Mouse (Mus musculus) limb, embryonic 12.5 days (tissue): ENCODE data around the gene Vps52. TPM values are rescaled to one million over a fixed set of nuclear protein-coding genes. Genes with fewer than 3 reads are reported as not detected.

ENCODE experiments used
- ATAC-seq: fragments of 200-750 bp; cut with Nextera tagmentation; 2 replicates; pipeline ENCODE4 v1.8.0; 2017; ENCODE audit warnings: low read depth, moderate TSS enrichment; ENCODE audit not compliant: insufficient number of reproducible peaks, insufficient read depth, low FRiP score, low TSS enrichment
- H3K27ac ChIP-seq: fragments of 300-500 bp; sonication (generic); 2 replicates; pipeline ENCODE4 v1.5.1; 2016; ENCODE audit warnings: mild to moderate bottlenecking, moderate library complexity
- H3K27me3 ChIP-seq: fragments of 300-500 bp; sonication (generic); 2 replicates; pipeline ENCODE4 v1.6.1; 2016; ENCODE audit warnings: mild to moderate bottlenecking, moderate library complexity
- H3K36me3 ChIP-seq: fragments of 300-500 bp; sonication (generic); 2 replicates; pipeline ENCODE4 v1.6.1; 2016; ENCODE audit warnings: mild to moderate bottlenecking, moderate library complexity
- H3K4me1 ChIP-seq: fragments of 300-500 bp; sonication (generic); replicated peaks from 2 replicates; pipeline ENCODE4 v1.6.1; 2016
- H3K4me2 ChIP-seq: fragments of 300-500 bp; sonication (generic); 2 replicates; pipeline ENCODE4 v1.6.1; 2016; ENCODE audit warnings: mild to moderate bottlenecking, moderate library complexity
- H3K4me3 ChIP-seq: fragments of 300-500 bp; sonication (generic); replicated peaks from 2 replicates; pipeline ENCODE4 v1.5.1; 2016; ENCODE audit warnings: mild to moderate bottlenecking
- H3K9ac ChIP-seq: fragments of 300-500 bp; sonication (generic); replicated peaks from 2 replicates; pipeline ENCODE4 v1.6.1; 2016; ENCODE audit warnings: mild to moderate bottlenecking, moderate library complexity
- H3K9me3 ChIP-seq: fragments of 300-500 bp; sonication (generic); 2 replicates; pipeline ENCODE4 v1.6.1; 2016; ENCODE audit warnings: mild to moderate bottlenecking, moderate library complexity
- WGBS: fragments of 180-500 bp; shearing (Covaris S2); methylation state at CpG from one replicate; pipeline ENCODE4 v1.1.7; 2016; 5-methylcytosine and 5-hydroxymethylcytosine counted together
- polyA plus RNA-seq: library from polyadenylated mRNA; unstranded; fragments of >200 nt; fragmentation: Nextera tagmentation; extraction: Ambion mirVana; gene quantifications from 2 replicates; pipeline ENCODE4 v1.2.1, GENCODE M21; 2016

Vps52 gene
- polyA plus RNA-seq, 1 experiment from 2014 or later: 53.3 TPM

DNA sequence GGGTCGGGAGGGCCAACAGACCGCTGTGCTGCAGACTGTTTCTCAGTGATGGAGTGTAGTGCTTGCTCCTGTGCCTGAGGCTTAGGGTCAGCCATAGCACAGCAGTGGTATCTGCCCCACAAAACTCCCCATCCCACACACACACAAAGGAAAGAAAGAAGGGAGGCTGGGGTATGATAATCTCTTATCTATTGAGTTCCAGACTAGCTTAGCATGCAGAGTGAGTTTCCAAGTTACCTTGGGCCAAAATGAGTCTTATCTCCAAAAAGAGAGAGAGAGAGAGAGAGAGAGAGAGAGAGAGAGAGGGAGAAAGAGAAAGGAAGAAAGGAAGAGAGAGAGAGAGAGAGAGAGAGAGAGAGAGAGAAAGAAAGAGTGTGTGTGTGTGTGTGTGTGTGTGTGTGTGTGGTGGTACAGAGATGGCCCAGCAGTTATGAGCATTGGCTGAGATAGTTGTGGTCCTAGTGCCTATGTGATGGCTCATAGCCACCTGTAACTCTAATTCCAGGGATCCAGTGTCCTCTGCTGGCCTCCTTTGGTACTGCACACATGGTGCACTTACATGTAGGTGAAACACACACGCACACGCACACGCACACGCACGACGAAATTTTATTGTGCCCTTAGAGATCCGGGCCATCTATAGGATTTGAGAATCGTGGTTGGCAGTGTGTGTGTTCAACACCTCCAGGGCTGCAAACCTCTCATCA, 30.9 kb upstream of the Vps52 start:
- Histone ChIP-seq H3K9ac (no peak overlapping the region), H3K4me1 (peaks cover 14% of the 10 kb centered on the region)
- no peak for ATAC-seq

GRCm38 (mm10) chr17:33925406-33926116, 30.1 kb upstream of the Vps52 start:
- 81% methylated on average over 21 of the region's 21 CpGs for WGBS
- H3K4me2 ChIP-seq: no peak overlapping the region
- ATAC-seq: no peak
- no peaks in the 10 kb centered on the region for H3K9me3 ChIP-seq
- no peaks in the 10 kb centered on the region for H3K27me3 ChIP-seq
- H3K4me3 ChIP-seq: no peak overlapping the region
- no peak overlapping the region for H3K9ac ChIP-seq
- no peak overlapping the region for H3K27ac ChIP-seq
- H3K36me3 ChIP-seq: peaks cover 29% of the 10 kb centered on the region
- peaks cover 9% of the 10 kb centered on the region for H3K4me1 ChIP-seq

More for the DNA sequence above, 30.9 kb upstream of the Vps52 start:
- 83% methylated on average over 10 of the region's 10 CpGs for WGBS
- Histone ChIP-seq H3K4me3 (no peak overlapping the region), H3K9me3 (no peaks in the 10 kb centered on the region), H3K27me3 (no peaks in the 10 kb centered on the region), H3K27ac (no peak overlapping the region), H3K36me3 (peaks cover 29% of the 10 kb centered on the region), H3K4me2 (no peak overlapping the region)

- no peak for ATAC-seq
- peaks cover 15% of the 10 kb centered on the region for H3K4me1 ChIP-seq
- no peak overlapping the region for H3K9ac ChIP-seq
- no peak overlapping the region for H3K4me2 ChIP-seq
- no peaks in the 10 kb centered on the region for H3K27me3 ChIP-seq
- no peak overlapping the region for H3K4me3 ChIP-seq
- peaks cover 29% of the 10 kb centered on the region for H3K36me3 ChIP-seq
- H3K27ac ChIP-seq: no peak overlapping the region
- 79% methylated on average over 17 of the region's 17 CpGs for WGBS
- H3K9me3 ChIP-seq: no peaks in the 10 kb centered on the region
Observed at GRCm38 (mm10) chr17:33926207-33926932, 29.2 kb upstream of the Vps52 start.

DNA sequence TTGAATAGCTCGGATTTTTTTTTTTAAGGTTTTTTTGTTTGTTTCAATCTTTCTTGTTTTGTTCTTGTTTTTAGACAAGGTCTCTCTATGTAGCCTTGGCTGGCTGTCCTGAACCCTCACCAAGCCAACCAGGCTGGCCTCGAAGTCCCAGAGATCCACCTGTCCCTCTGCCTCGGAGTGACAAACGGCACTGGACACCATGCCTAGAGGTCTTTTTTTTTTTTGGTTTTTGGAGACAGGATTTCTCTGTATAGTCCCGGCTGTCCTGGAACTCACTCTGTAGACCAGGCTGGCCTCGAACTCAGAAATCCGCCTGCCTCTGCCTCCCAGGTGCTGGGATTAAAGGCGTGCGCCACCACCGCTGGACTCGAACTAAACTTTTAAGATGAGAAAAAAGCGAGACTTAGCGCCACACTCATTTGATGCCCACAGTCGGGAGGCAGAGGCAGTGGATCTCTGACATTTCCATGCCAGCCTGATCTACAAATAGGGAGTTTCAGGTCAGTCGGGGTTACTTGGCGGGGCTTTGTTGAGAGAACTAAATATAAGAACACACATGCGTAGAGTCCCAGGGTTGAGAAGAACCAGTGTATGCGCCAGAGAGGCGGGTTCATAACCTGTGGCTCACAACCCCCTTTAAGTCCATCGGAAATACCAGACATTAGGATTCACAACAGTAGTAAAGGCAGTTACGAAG, 27.2 kb upstream of the Vps52 start:
- WGBS: 63% methylated on average over 21 of the region's 21 CpGs
- H3K4me1 ChIP-seq: peaks cover 18% of the 10 kb centered on the region
- H3K4me2 ChIP-seq: peak overlapping the region; percentile 88
- H3K27me3 ChIP-seq: no peaks in the 10 kb centered on the region
- peaks cover 45% of the 10 kb centered on the region for H3K36me3 ChIP-seq
- no peaks in the 10 kb centered on the region for H3K9me3 ChIP-seq
- peak overlapping the region; percentile 73 for H3K4me3 ChIP-seq
- no peak for ATAC-seq
- peak overlapping the region; percentile 74 for H3K9ac ChIP-seq
- no peak overlapping the region for H3K27ac ChIP-seq

DNA sequence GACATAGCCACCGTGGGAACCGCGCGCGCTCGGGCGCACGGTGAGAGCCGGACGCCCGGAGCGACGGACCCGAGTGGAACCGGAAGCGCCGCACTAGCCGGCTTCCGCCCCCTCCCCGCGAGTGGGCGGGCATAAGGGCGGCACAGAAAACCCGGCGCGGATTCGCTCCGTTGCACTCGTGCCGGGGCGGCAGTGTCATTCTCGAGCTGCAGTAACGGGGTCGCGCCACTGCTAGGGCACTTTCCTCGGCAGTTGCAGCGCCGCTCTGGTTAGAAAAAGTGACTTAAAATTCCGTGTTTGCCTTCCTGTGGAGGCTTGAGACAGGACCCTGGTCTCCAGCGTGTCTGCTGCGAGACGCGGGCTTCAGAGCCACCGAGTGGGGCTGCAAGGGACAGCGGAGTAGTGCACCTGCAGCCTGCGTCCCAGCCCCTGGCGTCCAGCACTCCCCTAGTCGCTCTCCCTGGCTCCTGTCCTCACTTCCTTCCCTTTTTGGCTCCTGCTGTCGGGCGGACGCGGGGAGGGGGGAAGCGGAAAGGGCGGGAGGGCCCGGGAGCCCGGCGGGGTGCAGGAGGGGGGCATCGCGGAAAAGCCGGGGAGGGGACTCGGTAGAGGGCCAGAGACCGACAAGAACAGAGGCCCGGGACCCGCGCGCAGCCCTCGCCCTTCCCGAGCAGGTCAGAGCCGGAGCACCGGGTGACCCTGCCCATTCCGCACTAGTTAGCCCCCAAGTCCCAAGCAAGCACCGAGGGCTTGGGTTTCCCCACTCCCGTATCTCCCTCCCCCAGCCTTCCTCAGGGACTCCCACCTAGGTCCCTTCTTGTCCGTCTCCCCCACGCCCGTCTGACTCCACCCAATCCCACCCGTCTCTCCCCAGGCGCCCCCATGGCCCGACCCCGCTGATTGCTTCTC, 26.0 kb upstream of the Vps52 start, which contains the start of gene Rgl2:
Gene Rgl2 (plus strand): TSS at position 173 of the 909 bp plus-strand sequence.
- peaks cover 18% of the 10 kb centered on the region for H3K4me1 ChIP-seq
- peak; percentile 63 for ATAC-seq
- WGBS: under 1% methylated on average over 73 of the region's 80 CpGs
- peak within 1 kb of the TSS; percentile 74 for H3K9ac ChIP-seq
- peak within 1 kb of the TSS; percentile 73 for H3K4me3 ChIP-seq
- H3K4me2 ChIP-seq: peak within 1 kb of the TSS; percentile 88
- peak within 1 kb of the TSS; percentile 97 for H3K27ac ChIP-seq
- peaks cover 57% of the 10 kb centered on the region for H3K36me3 ChIP-seq
- H3K9me3 ChIP-seq: no peaks in the 10 kb centered on the region
- no peaks in the 10 kb centered on the region for H3K27me3 ChIP-seq

- Histone ChIP-seq H3K9ac (peak overlapping the region; percentile 74), H3K27ac (peak overlapping the region; percentile 97), H3K4me3 (peak overlapping the region; percentile 73), H3K36me3 (peaks cover 59% of the 10 kb centered on the region), H3K4me1 (peaks cover 18% of the 10 kb centered on the region), H3K9me3 (no peaks in the 10 kb centered on the region), H3K27me3 (no peaks in the 10 kb centered on the region), H3K4me2 (peak overlapping the region; percentile 88)
- ATAC-seq: no peak
- under 1% methylated on average over 45 of the region's 45 CpGs for WGBS
Observed at GRCm38 (mm10) chr17:33930280-33931158, 25.1 kb upstream of the Vps52 start.

DNA sequence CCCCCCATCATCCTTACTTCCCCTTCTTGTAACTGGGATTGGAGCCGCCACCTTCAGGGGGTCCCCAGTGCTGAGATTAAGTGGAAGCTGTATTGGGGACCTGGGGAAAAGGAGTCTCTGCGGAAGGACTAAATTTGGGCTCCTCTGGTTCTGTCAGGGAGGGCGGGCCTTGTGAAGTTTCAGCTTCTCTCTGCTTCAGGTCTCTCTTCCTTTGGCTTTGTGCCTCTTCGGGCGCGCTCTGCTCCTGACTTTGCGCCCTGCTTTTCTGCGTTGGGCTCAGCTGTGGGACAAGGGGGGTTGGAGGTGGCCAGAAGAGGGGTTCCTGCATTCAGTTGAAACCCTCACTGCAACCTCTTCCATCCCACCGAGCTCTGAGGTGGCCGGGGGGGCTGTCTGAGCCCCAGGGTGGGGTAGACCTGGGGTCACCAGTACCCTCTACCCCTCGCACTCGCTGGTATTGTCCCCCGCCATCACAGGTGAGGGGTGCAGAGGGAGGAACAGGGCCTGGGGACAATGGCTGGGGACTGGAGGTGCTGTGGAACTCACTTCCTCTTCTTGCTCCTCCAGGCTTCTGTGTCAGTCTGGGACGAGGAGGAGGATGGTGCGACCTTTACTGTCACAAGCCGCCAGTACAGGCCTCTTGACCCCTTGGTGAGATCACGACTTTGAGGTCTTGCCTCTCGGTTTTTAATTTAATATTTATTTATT, 24.3 kb upstream of the Vps52 start:
- 31% methylated on average over 18 of the region's 18 CpGs for WGBS
- ATAC-seq: no peak
- H3K36me3 ChIP-seq: peaks cover 59% of the 10 kb centered on the region

GRCm38 (mm10) chr17:33931947-33932346, 23.7 kb upstream of the Vps52 start:
- no peaks in the 10 kb centered on the region for H3K27me3 ChIP-seq
- peaks cover 18% of the 10 kb centered on the region for H3K4me1 ChIP-seq
- H3K27ac ChIP-seq: no peak overlapping the region
- 0 out of 2 replicates have a peak overlapping the region, but pooled peaks have one; percentile 88 for H3K4me2 ChIP-seq
- no peak overlapping the region for H3K4me3 ChIP-seq
- peaks cover 58% of the 10 kb centered on the region for H3K36me3 ChIP-seq
- ATAC-seq: no peak
- 89% methylated on average over 11 of the region's 11 CpGs for WGBS
- H3K9ac ChIP-seq: no peak overlapping the region
- no peaks in the 10 kb centered on the region for H3K9me3 ChIP-seq

More for the DNA sequence above, 24.3 kb upstream of the Vps52 start:
- H3K4me3 ChIP-seq: peak overlapping the region; percentile 73
- H3K27ac ChIP-seq: 0 out of 2 replicates have a peak overlapping the region, but pooled peaks have one; percentile 17
- no peaks in the 10 kb centered on the region for H3K27me3 ChIP-seq
- H3K4me2 ChIP-seq: peak overlapping the region; percentile 88
- peak overlapping the region; percentile 74; the same call in 1 of the 2 replicates for H3K9ac ChIP-seq
- no peaks in the 10 kb centered on the region for H3K9me3 ChIP-seq
- H3K4me1 ChIP-seq: peaks cover 18% of the 10 kb centered on the region

DNA sequence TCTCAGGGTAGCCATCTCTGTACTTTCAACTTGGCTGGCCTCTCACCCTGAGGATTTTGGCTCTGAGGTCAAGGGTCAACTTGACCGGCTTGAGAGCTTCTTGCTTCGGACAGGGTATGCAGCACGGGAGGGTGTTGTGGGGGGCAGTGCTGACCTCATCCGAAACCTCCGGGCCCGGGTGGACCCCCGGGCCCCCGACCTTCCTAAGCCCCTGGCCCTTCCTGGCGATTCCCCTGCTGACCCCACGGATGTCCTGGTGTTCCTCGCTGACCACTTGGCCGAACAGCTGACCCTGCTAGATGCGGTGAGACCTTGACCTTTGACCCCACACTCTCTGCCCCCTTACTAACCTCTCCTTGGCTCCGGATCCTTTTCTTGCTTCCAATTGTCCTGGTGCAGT, 23.2 kb upstream of the Vps52 start:
- H3K27ac ChIP-seq: no peak overlapping the region
- no peak overlapping the region for H3K4me3 ChIP-seq
- peaks cover 18% of the 10 kb centered on the region for H3K4me1 ChIP-seq
- no peak overlapping the region for H3K9ac ChIP-seq
- ATAC-seq: no peak
- H3K4me2 ChIP-seq: no peak overlapping the region
- no peaks in the 10 kb centered on the region for H3K27me3 ChIP-seq
- WGBS: 89% methylated on average over 14 of the region's 14 CpGs
- H3K36me3 ChIP-seq: peaks cover 60% of the 10 kb centered on the region
- H3K9me3 ChIP-seq: no peaks in the 10 kb centered on the region
